Comparison of ENCODE assay signal across 22 mouse cellular contexts in genomic region chr13:4759965-4760364, GRCm38 (mm10).
DNase-seq lines count a peak whose midpoint lies in the region; TF ChIP-seq lines count a peak whose summit lies in the region.
"Had no signal": no experiment of that assay in that cellular context is flagged by ENCODE, and none has a peak within 500 bp of the region (broad histone marks: within the 10 kb centered on the region; RNA-seq: fewer than 3 reads in every experiment).

No protein-coding gene starts in this region.

- no peak for TF ChIP-seq POLR2A in ES-Bruce4 (IDR thresholded peaks at IDR 0.05; ENCODE audit: insufficient read depth, low read length)

- no peaks in the 10 kb centered on the region for H3K9me3 ChIP-seq in ES-Bruce4 (replicated peaks; ENCODE audit: control insufficient read depth, insufficient read depth, low read length, poor library complexity, severe bottlenecking)
- H3K9me3 ChIP-seq: embryonic facial prominence, embryonic 10.5 days; embryonic facial prominence, embryonic 12.5 days; forebrain, embryonic 13.5 days; forebrain, embryonic 15.5 days; G1E had no signal

- TF ChIP-seq CTCF in ES-Bruce4 (IDR thresholded peaks at IDR 0.05; ENCODE audit: low read depth, low read length), result no peak

- H3K4me3 ChIP-seq in ES-Bruce4 (ENCODE audit: low read depth, low read length), result no peak overlapping the region
- H3K4me3 ChIP-seq: embryonic facial prominence, embryonic 10.5 days; embryonic facial prominence, embryonic 12.5 days; forebrain, embryonic 13.5 days; forebrain, embryonic 15.5 days had no signal

- H3K27ac ChIP-seq in ES-Bruce4 (ENCODE audit: insufficient read depth, low read length), result peak overlapping the region; percentile 54
- H3K27ac ChIP-seq: embryonic facial prominence, embryonic 10.5 days; embryonic facial prominence, embryonic 12.5 days; forebrain, embryonic 13.5 days; forebrain, embryonic 15.5 days had no signal

- no peak overlapping the region for H3K9ac ChIP-seq in ES-Bruce4 (ENCODE audit: low read depth, poor library complexity, severe bottlenecking)
- H3K9ac ChIP-seq: embryonic facial prominence, embryonic 12.5 days; forebrain, embryonic 13.5 days; forebrain, embryonic 15.5 days; forebrain, postnatal 0 days had no signal

- H3K36me3 ChIP-seq in ES-Bruce4 (ENCODE audit: control insufficient read depth, insufficient read depth, low read length, poor library complexity, severe bottlenecking), result no peaks in the 10 kb centered on the region
- H3K36me3 ChIP-seq: embryonic facial prominence, embryonic 10.5 days; embryonic facial prominence, embryonic 12.5 days; forebrain, embryonic 15.5 days; G1E had no signal

- peak; percentile 74 for DNase-seq in R1 (ENCODE audit: low read depth, low spot score)
- DNase-seq in ZHBTc4 (ENCODE audit: low read depth, low spot score), result peak; percentile 45
- DNase-seq in kidney, adult 11 months, result no peak
- no peak for DNase-seq in thymus, postnatal 36 days
- DNase-seq: adrenal gland, adult 2 months; adrenal gland, postnatal 10 days; adrenal gland, postnatal 25 days; B cell, adult 2 months; cerebellum, adult 11-12 months; cerebellum, adult 2 months; cerebellum, adult 9-10 months; cerebellum, postnatal 10 days; cerebellum, postnatal 25 days; forebrain, postnatal 0 days had no signal

- no peaks in the 10 kb centered on the region for H3K4me1 ChIP-seq in ES-Bruce4 (ENCODE audit: control insufficient read depth, insufficient read depth, low read length)
- H3K4me1 ChIP-seq: embryonic facial prominence, embryonic 10.5 days; embryonic facial prominence, embryonic 12.5 days; forebrain, embryonic 13.5 days; forebrain, embryonic 15.5 days had no signal

- no peaks in the 10 kb centered on the region for H3K27me3 ChIP-seq in ES-Bruce4 (ENCODE audit: control insufficient read depth, insufficient read depth, low read length, poor library complexity, severe bottlenecking)
- H3K27me3 ChIP-seq: CH12.LX; embryonic facial prominence, embryonic 12.5 days; forebrain, embryonic 13.5 days; forebrain, embryonic 15.5 days; Patski had no signal

- peak; percentile 64 for TF ChIP-seq EP300 in ES-Bruce4 (IDR thresholded peaks at IDR 0.05; ENCODE audit: insufficient read depth, low read depth, low read length)

Comparison
In these comparisons a context has a peak if more than half of its experiments do, and no peak if none do; other contexts are left out.
1. DNase-seq: peak in R1 (single experiment) and ZHBTc4 (single experiment); none in kidney, adult 11 months (single experiment) and thymus, postnatal 36 days (0 of 2).